Mouse (Mus musculus) MEL (cell line): ENCODE results near the gene Cspg4. TPM values are rescaled to one million over a fixed set of nuclear protein-coding genes. Genes with fewer than 3 reads are reported as not detected.

Experiments
- DNase-seq: peaks from one replicate; pipeline ENCODE4 v3.0.0; 2011; ENCODE audit warnings: low read depth, low spot score
- H3K27ac ChIP-seq: 2 replicates; pipeline ENCODE4 v1.5.1; 2012; ENCODE audit warnings: low read depth, mild to moderate bottlenecking, control low read depth, low read length, moderate library complexity; ENCODE audit not compliant: control insufficient read depth
- H3K27me3 ChIP-seq, 2 experiments: fragments of 150-350 bp in 1 of 2; sonication (generic) in 1 of 2; 2 replicates each; pipeline ENCODE4 v1.6.1; 2012; ENCODE audit warnings: low read length in 2 of 2, mild to moderate bottlenecking in 2 of 2, improper control_type of control experiment in 1 of 2, moderate library complexity in 1 of 2; ENCODE audit not compliant: insufficient read depth in 2 of 2, control insufficient read depth in 1 of 2
- H3K36me3 ChIP-seq, 2 experiments: 2 replicates each; pipeline ENCODE4 v1.6.1; 2012 to 2014; ENCODE audit warnings: low read length in 2 of 2, improper control_type of control experiment in 1 of 2, inconsistent platforms in 1 of 2, mild to moderate bottlenecking in 1 of 2; ENCODE audit not compliant: insufficient read depth in 2 of 2, control insufficient read depth in 1 of 2
- H3K4me1 ChIP-seq, 2 experiments: fragments of 150-350 bp in 1 of 2; sonication (generic) in 1 of 2; 2 replicates each; pipeline ENCODE4 v1.6.1; 2012; ENCODE audit warnings: low read length in 2 of 2, improper control_type of control experiment in 1 of 2, mild to moderate bottlenecking in 1 of 2; ENCODE audit not compliant: insufficient read depth in 2 of 2, control insufficient read depth in 1 of 2
- H3K4me3 ChIP-seq, 2 experiments: fragments of 150-350 bp in 1 of 2; sonication (generic) in 1 of 2; 2 replicates each; pipeline ENCODE4 v1.5.1; 2012; ENCODE audit warnings: low read depth in 2 of 2, low read length in 2 of 2, mild to moderate bottlenecking in 2 of 2, moderate library complexity in 2 of 2, control low read depth in 1 of 2, improper control_type of control experiment in 1 of 2; ENCODE audit not compliant: control insufficient read depth in 1 of 2, insufficient read depth in 1 of 2
- H3K79me2 ChIP-seq: 2 replicates; pipeline ENCODE4 v1.6.1; 2012; ENCODE audit warnings: mild to moderate bottlenecking, low read length, moderate library complexity; ENCODE audit not compliant: control insufficient read depth, poor library complexity, insufficient read depth
- H3K9ac ChIP-seq: 2 replicates; pipeline ENCODE4 v1.6.1; 2012; ENCODE audit warnings: low read depth, mild to moderate bottlenecking, control low read depth, low read length, moderate library complexity; ENCODE audit not compliant: control insufficient read depth, poor library complexity, severe bottlenecking
- H3K9me3 ChIP-seq: fragments of 150-350 bp; sonication (generic); replicated peaks from 2 replicates; pipeline ENCODE4 v1.6.1; 2012; ENCODE audit warnings: mild to moderate bottlenecking, low read length, improper control_type of control experiment, moderate library complexity; ENCODE audit not compliant: insufficient read depth
- CHD1 ChIP-seq: IDR thresholded peaks from 2 replicates; pipeline ENCODE4 v1.6.1; 2012; ENCODE audit warnings: low read depth, mild to moderate bottlenecking, inconsistent platforms, low read length, improper control_type of control experiment
- CHD2 ChIP-seq: IDR thresholded peaks from 2 replicates; pipeline ENCODE4 v1.6.1; 2011; ENCODE audit warnings: low read length, improper control_type of control experiment
- CTCF ChIP-seq, 3 experiments: IDR thresholded peaks in 2 of 3; conservative IDR thresholded peaks in 1 of 3; 2 replicates each; pipeline ENCODE4 v1.5.1; 2011 to 2012; ENCODE audit warnings: low read length in 3 of 3, low read depth in 2 of 3, mild to moderate bottlenecking in 2 of 3, improper control_type of control experiment in 1 of 3, inconsistent platforms in 1 of 3, mixed read lengths in 1 of 3, moderate library complexity in 1 of 3; ENCODE audit not compliant: control insufficient read depth in 1 of 3, insufficient read depth in 1 of 3, poor library complexity in 1 of 3, severe bottlenecking in 1 of 3
- GATA1 ChIP-seq: IDR thresholded peaks from 2 replicates; pipeline ENCODE4 v1.6.1; 2011; ENCODE audit warnings: low read depth, low read length, improper control_type of control experiment
- HCFC1 ChIP-seq: IDR thresholded peaks from 2 replicates; pipeline ENCODE4 v1.6.1; 2012; ENCODE audit warnings: low read depth, mild to moderate bottlenecking, inconsistent platforms, low read length, improper control_type of control experiment, moderate library complexity
- JUND ChIP-seq: IDR thresholded peaks from 2 replicates; pipeline ENCODE4 v1.6.1; 2011; ENCODE audit warnings: low read depth, mild to moderate bottlenecking, improper control_type of control experiment, low read length
- KAT2A ChIP-seq: conservative IDR thresholded peaks from 2 replicates; pipeline ENCODE4 v1.6.1; 2012; ENCODE audit warnings: low read depth, low read length, improper control_type of control experiment, inconsistent platforms
- MAFK ChIP-seq: IDR thresholded peaks from 2 replicates; pipeline ENCODE4 v1.6.1; 2011; ENCODE audit warnings: low read depth, mild to moderate bottlenecking, low read length, improper control_type of control experiment, borderline replicate concordance
- MAZ ChIP-seq: IDR thresholded peaks from 2 replicates; pipeline ENCODE4 v1.6.1; 2012; ENCODE audit warnings: low read depth, mild to moderate bottlenecking, inconsistent platforms, low read length, improper control_type of control experiment
- MXI1 ChIP-seq: IDR thresholded peaks from 2 replicates; pipeline ENCODE4 v1.6.1; 2011; ENCODE audit warnings: mild to moderate bottlenecking, low read depth, low read length, improper control_type of control experiment
- MYC ChIP-seq: IDR thresholded peaks from 2 replicates; pipeline ENCODE4 v1.6.1; 2011; ENCODE audit warnings: low read depth, mild to moderate bottlenecking, low read length, improper control_type of control experiment, moderate library complexity
- NELFE ChIP-seq: IDR thresholded peaks from 2 replicates; pipeline ENCODE4 v1.6.1; 2011; ENCODE audit warnings: low read depth, low read length, improper control_type of control experiment
- NRF1 ChIP-seq: IDR thresholded peaks from 2 replicates; pipeline ENCODE4 v1.6.1; 2014; ENCODE audit warnings: low read depth, mild to moderate bottlenecking, inconsistent platforms, low read length, improper control_type of control experiment, moderate library complexity; ENCODE audit not compliant: poor library complexity, insufficient read depth, severe bottlenecking
- POLR2AphosphoS5 ChIP-seq: IDR thresholded peaks from 2 replicates; pipeline ENCODE4 v1.6.1; 2012; ENCODE audit warnings: low read depth, borderline replicate concordance, mild to moderate bottlenecking, inconsistent platforms, low read length, moderate library complexity, mixed read lengths
- RAD21 ChIP-seq: IDR thresholded peaks from 2 replicates; pipeline ENCODE4 v1.6.1; 2011; ENCODE audit warnings: mild to moderate bottlenecking, low read depth, low read length, improper control_type of control experiment
- SIN3A ChIP-seq: IDR thresholded peaks from 2 replicates; pipeline ENCODE4 v1.6.1; 2012; ENCODE audit warnings: low read length, improper control_type of control experiment, inconsistent platforms
- SMC3 ChIP-seq: IDR thresholded peaks from 2 replicates; pipeline ENCODE4 v1.6.1; 2011; ENCODE audit warnings: low read depth, low read length, improper control_type of control experiment
- TBP ChIP-seq: IDR thresholded peaks from 2 replicates; pipeline ENCODE4 v1.8.0; 2011; ENCODE audit warnings: low read depth, low read length, improper control_type of control experiment
- TCF12 ChIP-seq: IDR thresholded peaks from 2 replicates; pipeline ENCODE4 v1.6.1; 2014; ENCODE audit warnings: low read depth, mild to moderate bottlenecking, inconsistent platforms, low read length, improper control_type of control experiment, moderate library complexity
- UBTF ChIP-seq: IDR thresholded peaks from 2 replicates; pipeline ENCODE4 v1.6.1; 2012; ENCODE audit warnings: low read depth, mild to moderate bottlenecking, inconsistent platforms, low read length, improper control_type of control experiment, moderate library complexity, borderline replicate concordance; ENCODE audit not compliant: insufficient read depth
- USF2 ChIP-seq, 2 experiments: IDR thresholded peaks; 2 replicates each; pipeline ENCODE4 v1.6.1; 2011 to 2012; ENCODE audit warnings: improper control_type of control experiment in 2 of 2, low read length in 2 of 2, borderline replicate concordance in 1 of 2, inconsistent platforms in 1 of 2, low read depth in 1 of 2, mild to moderate bottlenecking in 1 of 2; ENCODE audit not compliant: insufficient read depth in 1 of 2
- ZMIZ1 ChIP-seq: IDR thresholded peaks from 2 replicates; pipeline ENCODE4 v1.6.1; 2012; ENCODE audit warnings: low read depth, mild to moderate bottlenecking, inconsistent platforms, low read length, improper control_type of control experiment, moderate library complexity
- ZNF384 ChIP-seq: IDR thresholded peaks from 2 replicates; pipeline ENCODE4 v1.6.1; 2012; ENCODE audit warnings: low read depth, mild to moderate bottlenecking, inconsistent platforms, low read length, improper control_type of control experiment
- polyA plus RNA-seq, 2 experiments: library from polyadenylated mRNA; stranded (reverse) in 1 of 2; unstranded in 1 of 2; fragments of >175 nt in 1 of 2; fragments of >200 nt in 1 of 2; gene quantifications; 2 replicates each; pipeline versions ENCODE4 v1.2.1 to v1.2.4; 2012; ENCODE audit warnings: low replicate concordance in 2 of 2, low read depth in 1 of 2; ENCODE audit not compliant: insufficient read length in 2 of 2, insufficient read depth in 1 of 2, missing spikeins in 1 of 2
- total RNA-seq: library from RNA; depleted of rRNA; stranded (reverse); fragments of 300-350 nt; gene quantifications from 2 replicates; pipeline ENCODE4 v1.2.3, GENCODE M21; 2012

The Cspg4 gene
- total and polyA plus RNA-seq, 3 experiments: 0.15 to 0.23 TPM; not detected in 1

GRCm38 (mm10) chr9:56850905-56851252 lies 14.0 kb upstream of the Cspg4 start (continued):
- TF ChIP-seq MAZ: no peak
- no peak for TF ChIP-seq TBP
- no peak for TF ChIP-seq MYC
- peak; percentile 69 for TF ChIP-seq GATA1
- no peak for TF ChIP-seq SMC3
- peak; percentile 55; the same call in 1 of the 2 replicates for TF ChIP-seq TCF12
- TF ChIP-seq JUND: no peak
- TF ChIP-seq UBTF: no peak

GRCm38 (mm10) chr9:56851778-56852177 lies 13.1 kb upstream of the Cspg4 start:
- H3K36me3 ChIP-seq: peaks cover 0 to 5% of the 10 kb centered on the region in 2 experiments; a peak in 2 of 4 replicates
- DNase-seq: peak; percentile 24
- no peak overlapping the region for H3K4me3 ChIP-seq
- peaks cover 1 to 6% of the 10 kb centered on the region in 2 experiments; a peak in 3 of 4 replicates for H3K27me3 ChIP-seq
- no peak overlapping the region for H3K27ac ChIP-seq
- no peak for TF ChIP-seq MXI1
- no peak for TF ChIP-seq CHD2
- no peak for TF ChIP-seq MAZ
- no peak for TF ChIP-seq MYC
- TF ChIP-seq SMC3: no peak
- TF ChIP-seq ZMIZ1: no peak
- H3K4me1 ChIP-seq: peaks cover 5 to 16% of the 10 kb centered on the region in 2 experiments; a peak in 3 of 4 replicates
- no peaks in the 10 kb centered on the region for H3K79me2 ChIP-seq
- no peaks in the 10 kb centered on the region for H3K9me3 ChIP-seq
- H3K9ac ChIP-seq: no peak overlapping the region

GRCm38 (mm10) chr9:56857463-56857862 lies 7.4 kb upstream of the Cspg4 start:
- Histone ChIP-seq H3K79me2 (no peaks in the 10 kb centered on the region), H3K9me3 (no peaks in the 10 kb centered on the region), H3K4me1 (no peaks in the 10 kb centered on the region), H3K36me3 (no peaks in the 10 kb centered on the region; a peak in 1 of 4 replicates), H3K4me3 (no peak overlapping the region), H3K27me3 (peaks cover 11 to 22% of the 10 kb centered on the region in 2 experiments), H3K9ac (no peak overlapping the region), H3K27ac (no peak overlapping the region)
- TF ChIP-seq GATA1 (no peak), RAD21 (no peak), KAT2A (no peak)
- DNase-seq: no peak

GRCm38 (mm10) chr9:56860035-56860434 lies 4.8 kb upstream of the Cspg4 start:
- H3K27me3 ChIP-seq: peaks cover 15 to 36% of the 10 kb centered on the region in 2 experiments
- H3K36me3 ChIP-seq: no peaks in the 10 kb centered on the region; a peak in 1 of 4 replicates
- no peak overlapping the region for H3K27ac ChIP-seq
- no peak for TF ChIP-seq NELFE
- no peak for TF ChIP-seq TCF12
- TF ChIP-seq NRF1: no peak
- no peak for TF ChIP-seq ZNF384
- TF ChIP-seq MAFK: no peak
- TF ChIP-seq SIN3A: no peak
- no peak for TF ChIP-seq GATA1
- TF ChIP-seq TBP: no peak
- no peak for TF ChIP-seq CHD2
- TF ChIP-seq POLR2AphosphoS5: no peak
- no peak for TF ChIP-seq ZMIZ1
- TF ChIP-seq RAD21: no peak
- no peak for TF ChIP-seq USF2 (IDR thresholded peaks at IDR 0.05; ENCODE audit: borderline replicate concordance in 1 of 2, insufficient read depth in 1 of 2, low read depth in 1 of 2, low read length in 2 of 2)
- TF ChIP-seq CTCF (IDR thresholded peaks at IDR 0.05 in 2 of 3, conservative IDR thresholded peaks at IDR 0.05 in 1 of 3; ENCODE audit: control insufficient read depth in 1 of 3, insufficient read depth in 1 of 3, low read depth in 2 of 3, low read length in 3 of 3, poor library complexity in 1 of 3, severe bottlenecking in 1 of 3): no peak
- no peak for TF ChIP-seq MAZ
- TF ChIP-seq HCFC1: no peak
- no peak for TF ChIP-seq CHD1
- no peak for DNase-seq
- no peaks in the 10 kb centered on the region for H3K9me3 ChIP-seq
- H3K4me3 ChIP-seq: no peak overlapping the region
- H3K79me2 ChIP-seq: no peaks in the 10 kb centered on the region
- no peaks in the 10 kb centered on the region for H3K4me1 ChIP-seq
- no peak overlapping the region for H3K9ac ChIP-seq
